Mouse (Mus musculus) ES-Bruce4 (cell line): ENCODE data around the gene Myo1d.

Experiments used
- CTCF ChIP-seq: IDR thresholded peaks from one replicate; pipeline ENCODE4 v1.8.1; 2011; ENCODE audit warnings: low read depth, low read length
- EP300 ChIP-seq: IDR thresholded peaks from 2 replicates; pipeline ENCODE4 v1.6.1; 2011; ENCODE audit warnings: low read depth, low read length; ENCODE audit not compliant: insufficient read depth

- no peak for TF ChIP-seq EP300
- TF ChIP-seq CTCF: no peak
Measured at GRCm38 (mm10) chr11:80555416-80555815, 224.4 kb downstream of the Myo1d start.
